Mouse (Mus musculus): ENCODE measurements around the gene Eif5.

DNA sequence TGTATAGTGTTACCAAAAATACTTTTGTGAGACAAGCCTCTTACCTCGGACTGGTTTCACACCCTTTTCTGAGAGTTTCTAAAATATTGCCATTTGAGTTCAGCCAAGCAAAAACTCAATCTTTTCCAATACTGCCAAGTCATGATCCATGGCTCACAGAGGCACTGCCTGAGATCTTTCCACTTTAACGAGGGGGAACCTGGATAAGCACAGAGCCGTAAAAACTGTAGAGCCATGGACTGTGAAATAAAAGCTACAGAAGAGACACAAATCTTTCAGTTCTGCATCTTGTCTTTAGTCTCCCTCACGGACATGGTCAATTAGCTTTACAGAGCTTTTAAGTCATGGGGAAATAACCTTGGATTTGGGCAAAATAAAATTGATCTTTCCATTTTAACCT lies 1.1 kb upstream of the Eif5 start:
- TF ChIP-seq CTCF (IDR thresholded peaks at IDR 0.05; ENCODE audit: borderline replicate concordance, insufficient read depth, low read length) (no peak), POLR2A (IDR thresholded peaks at IDR 0.05; ENCODE audit: low read depth, low read length) (peak; percentile 33)
